In the genomic region with DNA sequence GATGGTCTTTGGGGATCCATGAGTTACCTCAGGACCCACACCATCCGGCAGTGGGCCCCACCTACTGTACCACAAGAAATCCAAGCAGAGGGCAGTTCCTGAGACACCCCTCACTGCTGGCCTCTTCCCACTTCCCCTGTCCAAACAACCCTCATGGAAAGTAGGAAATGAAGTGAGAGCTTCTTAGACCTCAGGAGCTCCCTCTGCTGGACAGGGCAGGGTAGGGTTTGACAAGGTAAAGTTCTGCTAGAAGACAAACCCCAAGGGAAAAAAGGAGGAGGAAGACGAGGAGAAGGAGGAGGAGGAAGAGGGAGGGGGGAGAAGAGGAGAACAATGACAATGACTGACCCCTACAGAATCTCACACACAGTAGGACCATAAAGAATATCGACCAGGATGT, we compare ENCODE assay signal across 10 mouse cellular contexts. TPM values are rescaled to one million over a fixed set of nuclear protein-coding genes. Genes with fewer than 3 reads are reported as not detected.
A peak's percentile ranks its signal among the peaks of the same experiment; 100 is the strongest.
DNase-seq lines count a peak whose midpoint lies in the region; ATAC-seq and TF ChIP-seq lines count a peak whose summit lies in the region.
"Had no signal": no experiment of that assay in that cellular context is flagged by ENCODE, and none has a peak within 500 bp of the region (broad histone marks: within the 10 kb centered on the region; RNA-seq: fewer than 3 reads in every experiment).

No protein-coding gene starts in this region.

- H3K9ac ChIP-seq in hindbrain, postnatal 0 days (replicated peaks; ENCODE audit: low read length), result no peak overlapping the region
- no peak overlapping the region for H3K9ac ChIP-seq in hindbrain, embryonic 16.5 days (ENCODE audit: low read depth, low read length)
- no peak overlapping the region for H3K9ac ChIP-seq in lung, embryonic 14.5 days
- H3K9ac ChIP-seq in forebrain, embryonic 11.5 days (ENCODE audit: low read length), result no peak overlapping the region
- H3K9ac ChIP-seq: liver, embryonic 15.5 days had no signal

- H3K27ac ChIP-seq in hindbrain, postnatal 0 days, result no peak overlapping the region
- no peak overlapping the region for H3K27ac ChIP-seq in hindbrain, embryonic 16.5 days (ENCODE audit: low read depth, low read length)
- H3K27ac ChIP-seq in lung, embryonic 14.5 days (ENCODE audit: low read depth), result no peak overlapping the region
- H3K27ac ChIP-seq in forebrain, embryonic 11.5 days (ENCODE audit: low read depth, low read length), result no peak overlapping the region
- H3K27ac ChIP-seq: liver, embryonic 15.5 days had no signal

- 64% methylated on average over 3 of the region's 3 CpGs for WGBS in hindbrain, postnatal 0 days
- WGBS in hindbrain, embryonic 16.5 days, result 64% methylated on average over 3 of the region's 3 CpGs
- WGBS in lung, embryonic 14.5 days, result 43% methylated on average over 3 of the region's 3 CpGs
- 62% methylated on average over 3 of the region's 3 CpGs for WGBS in forebrain, embryonic 11.5 days

- H3K4me2 ChIP-seq in hindbrain, postnatal 0 days (ENCODE audit: low read depth, low read length), result no peak overlapping the region
- H3K4me2 ChIP-seq in hindbrain, embryonic 16.5 days (ENCODE audit: low read length), result no peak overlapping the region
- no peak overlapping the region for H3K4me2 ChIP-seq in lung, embryonic 14.5 days
- no peak overlapping the region for H3K4me2 ChIP-seq in forebrain, embryonic 11.5 days (ENCODE audit: low read depth, low read length, severe bottlenecking)
- H3K4me2 ChIP-seq: liver, embryonic 15.5 days had no signal

- H3K4me3 ChIP-seq in hindbrain, postnatal 0 days (ENCODE audit: low read length), result no peak overlapping the region
- H3K4me3 ChIP-seq in hindbrain, embryonic 16.5 days (ENCODE audit: low read length), result no peak overlapping the region
- H3K4me3 ChIP-seq in lung, embryonic 14.5 days (ENCODE audit: low read depth, low read length), result no peak overlapping the region
- H3K4me3 ChIP-seq in forebrain, embryonic 11.5 days (ENCODE audit: low read depth, low read length), result no peak overlapping the region
- H3K4me3 ChIP-seq: liver, embryonic 15.5 days had no signal

- no peak for ATAC-seq in hindbrain, postnatal 0 days
- no peak for ATAC-seq in hindbrain, embryonic 16.5 days
- ATAC-seq in lung, embryonic 14.5 days (ENCODE audit: insufficient read depth), result no peak
- no peak; the same call in 1 of the 2 replicates for ATAC-seq in forebrain, embryonic 11.5 days (replicated peaks; ENCODE audit: low FRiP score)

- H3K27me3 ChIP-seq in hindbrain, postnatal 0 days (ENCODE audit: insufficient read depth, low read length), result no peaks in the 10 kb centered on the region
- H3K27me3 ChIP-seq in hindbrain, embryonic 16.5 days (replicated peaks; ENCODE audit: control insufficient read depth, insufficient read depth, low read length), result no peaks in the 10 kb centered on the region
- no peaks in the 10 kb centered on the region for H3K27me3 ChIP-seq in lung, embryonic 14.5 days (ENCODE audit: insufficient read depth, low read length)
- H3K27me3 ChIP-seq in forebrain, embryonic 11.5 days (ENCODE audit: control insufficient read depth, insufficient read depth, low read length), result no peaks in the 10 kb centered on the region
- H3K27me3 ChIP-seq: liver, embryonic 15.5 days had no signal

- H3K36me3 ChIP-seq in hindbrain, postnatal 0 days (ENCODE audit: insufficient read depth, low read length), result no peaks in the 10 kb centered on the region
- no peaks in the 10 kb centered on the region for H3K36me3 ChIP-seq in hindbrain, embryonic 16.5 days (ENCODE audit: control insufficient read depth, insufficient read depth, low read length)
- no peaks in the 10 kb centered on the region for H3K36me3 ChIP-seq in lung, embryonic 14.5 days (ENCODE audit: insufficient read depth)
- no peaks in the 10 kb centered on the region for H3K36me3 ChIP-seq in forebrain, embryonic 11.5 days (ENCODE audit: control insufficient read depth, insufficient read depth, low read length)
- H3K36me3 ChIP-seq: liver, embryonic 15.5 days had no signal

- no peaks in the 10 kb centered on the region for H3K4me1 ChIP-seq in hindbrain, postnatal 0 days (ENCODE audit: insufficient read depth, low read length)
- H3K4me1 ChIP-seq in hindbrain, embryonic 16.5 days (ENCODE audit: control insufficient read depth, insufficient read depth, low read depth, low read length), result no peaks in the 10 kb centered on the region
- no peaks in the 10 kb centered on the region for H3K4me1 ChIP-seq in lung, embryonic 14.5 days (ENCODE audit: insufficient read depth)
- H3K4me1 ChIP-seq in forebrain, embryonic 11.5 days (replicated peaks; ENCODE audit: control insufficient read depth, insufficient read depth, low read length), result no peaks in the 10 kb centered on the region
- H3K4me1 ChIP-seq: liver, embryonic 15.5 days had no signal

- no peak for DNase-seq in hindbrain, postnatal 0 days (ENCODE audit: low spot score)
- DNase-seq in A20 (ENCODE audit: low read depth, low spot score) (peak; percentile 50), MN1 (ENCODE audit: low spot score) (peak; percentile 28)
- peak; percentile 53 for DNase-seq in embryo, embryonic 11 days
- peak; percentile 57 for DNase-seq in lung, embryonic 14.5 days
- peak; percentile 32 for DNase-seq in thymus, postnatal 25 days
- DNase-seq in forebrain, embryonic 11.5 days (ENCODE audit: low spot score), result no peak

- TF ChIP-seq CTCF in hindbrain, postnatal 0 days (IDR thresholded peaks at IDR 0.05; ENCODE audit: low read depth), result peak; percentile 60
- TF ChIP-seq CTCF in lung, embryonic 14.5 days (IDR thresholded peaks at IDR 0.05; ENCODE audit: low read depth), result peak; percentile 66

- H3K9me3 ChIP-seq in hindbrain, postnatal 0 days (ENCODE audit: low read length), result no peaks in the 10 kb centered on the region
- no peaks in the 10 kb centered on the region for H3K9me3 ChIP-seq in hindbrain, embryonic 16.5 days (ENCODE audit: control insufficient read depth, low read length)
- H3K9me3 ChIP-seq in lung, embryonic 14.5 days (ENCODE audit: low read depth, low read length), result no peaks in the 10 kb centered on the region
- no peaks in the 10 kb centered on the region for H3K9me3 ChIP-seq in forebrain, embryonic 11.5 days (ENCODE audit: control insufficient read depth, low read length)
- H3K9me3 ChIP-seq: liver, embryonic 15.5 days had no signal

RNA-seq across cellular contexts. Expression of gene Dmrtb1, which starts 46.4 kb away (rescaled TPM):
- total RNA-seq in hindbrain, postnatal 0 days (2014; rRNA removed), result 4.5 and 8.1 TPM in 2 replicates
- polyA plus RNA-seq in hindbrain, postnatal 0 days (2015; fragmentation: Nextera tagmentation; extraction: Ambion mirVana), result 9.6 and 12.2 TPM in 2 replicates
- 10.9 and 15.8 TPM in 2 replicates for polyA plus RNA-seq in hindbrain, embryonic 16.5 days (2015; fragmentation: Nextera tagmentation; extraction: Ambion mirVana)
- polyA plus RNA-seq in lung, embryonic 14.5 days (2014; fragmentation: Nextera tagmentation; extraction: Ambion mirVana), result not detected in 2 replicates
- 6.0 and 7.4 TPM in 2 replicates for polyA plus RNA-seq in forebrain, embryonic 11.5 days (2014; fragmentation: Nextera tagmentation; extraction: Ambion mirVana)
- polyA plus RNA-seq: embryonic facial prominence, embryonic 14.5 days; liver, embryonic 15.5 days had no signal

Comparison
In these comparisons a context has a peak if more than half of its experiments do, and no peak if none do; other contexts are left out.
1. DNase-seq: peak in A20 (single experiment), MN1 (single experiment), embryo, embryonic 11 days (single experiment), lung, embryonic 14.5 days (single experiment) and thymus, postnatal 25 days (single experiment); none in hindbrain, postnatal 0 days (single experiment) and forebrain, embryonic 11.5 days (single experiment).